Mouse (Mus musculus) intestine, embryonic 15.5 days (tissue): ENCODE measurements at regions not wholly inside any gene's neighbourhood (a gene's known extent, or its start where the extent isn't known, plus 50 kb on each side); places are given as distances from the start of the nearest gene placed in this dataset.

ENCODE experiments used
- ATAC-seq: fragments of 200-750 bp; cut with Nextera tagmentation; 2 replicates; pipeline ENCODE4 v1.8.0; 2017; ENCODE audit warnings: moderate TSS enrichment, moderate library complexity
- H3K27ac ChIP-seq: fragments of 300-500 bp; sonication (generic); 2 replicates; pipeline ENCODE4 v1.5.1; 2015; ENCODE audit warnings: mild to moderate bottlenecking, inconsistent platforms
- H3K27me3 ChIP-seq: fragments of 300-500 bp; sonication (generic); replicated peaks from 2 replicates; pipeline ENCODE4 v1.6.1; 2015; ENCODE audit warnings: inconsistent platforms
- H3K36me3 ChIP-seq: fragments of 300-500 bp; sonication (generic); 2 replicates; pipeline ENCODE4 v1.6.1; 2015; ENCODE audit warnings: inconsistent platforms
- H3K4me1 ChIP-seq: fragments of 300-500 bp; sonication (generic); replicated peaks from 2 replicates; pipeline ENCODE4 v1.6.1; 2015; ENCODE audit warnings: inconsistent platforms
- H3K4me2 ChIP-seq: fragments of 300-500 bp; sonication (generic); replicated peaks from 2 replicates; pipeline ENCODE4 v1.6.1; 2015; ENCODE audit warnings: mild to moderate bottlenecking, inconsistent platforms
- H3K4me3 ChIP-seq: fragments of 300-500 bp; sonication (generic); replicated peaks from 2 replicates; pipeline ENCODE4 v1.5.1; 2015; ENCODE audit warnings: inconsistent platforms
- H3K9ac ChIP-seq: fragments of 300-500 bp; sonication (generic); 2 replicates; pipeline ENCODE4 v1.6.1; 2015; ENCODE audit warnings: inconsistent platforms
- H3K9me3 ChIP-seq: fragments of 300-500 bp; sonication (generic); 2 replicates; pipeline ENCODE4 v1.6.1; 2016; ENCODE audit warnings: inconsistent platforms
- WGBS: fragments of 180-500 bp; shearing (Covaris S2); methylation state at CpG from one replicate; pipeline ENCODE4 v1.1.7; 2015; 5-methylcytosine and 5-hydroxymethylcytosine counted together

GRCm38 (mm10) chr6:24245591-24245990 is 77.7 kb upstream of the Slc13a1 start:
- Histone ChIP-seq H3K27me3 (no peaks in the 10 kb centered on the region), H3K9ac (no peak overlapping the region), H3K4me2 (no peak overlapping the region), H3K4me3 (no peak overlapping the region), H3K9me3 (no peaks in the 10 kb centered on the region), H3K4me1 (no peaks in the 10 kb centered on the region), H3K27ac (no peak overlapping the region), H3K36me3 (no peaks in the 10 kb centered on the region)
- no peak for ATAC-seq
- 89% methylated on average over 1 of the region's 1 CpGs for WGBS

GRCm38 (mm10) chr6:24238541-24238940 is 70.6 kb upstream of the Slc13a1 start:
- Histone ChIP-seq H3K4me3 (no peak overlapping the region), H3K27me3 (no peaks in the 10 kb centered on the region), H3K9me3 (no peaks in the 10 kb centered on the region), H3K9ac (no peak overlapping the region), H3K27ac (no peak overlapping the region), H3K4me1 (no peaks in the 10 kb centered on the region), H3K4me2 (no peak overlapping the region), H3K36me3 (no peaks in the 10 kb centered on the region)
- 61% methylated on average over 1 of the region's 1 CpGs for WGBS
- ATAC-seq, result no peak

- WGBS, result 69% methylated on average over 2 of the region's 2 CpGs
- no peak overlapping the region for H3K27ac ChIP-seq
These were observed 70.2 kb upstream of the Slc13a1 start for GRCm38 (mm10) chr6:24238054-24238453.

GRCm38 (mm10) chr6:24233626-24234025 is 65.7 kb upstream of the Slc13a1 start:
- no peak for ATAC-seq
- no peak overlapping the region for H3K4me2 ChIP-seq
- no peak overlapping the region for H3K9ac ChIP-seq
- no peaks in the 10 kb centered on the region for H3K9me3 ChIP-seq
- H3K36me3 ChIP-seq, result no peaks in the 10 kb centered on the region
- no peaks in the 10 kb centered on the region for H3K27me3 ChIP-seq
- no peak overlapping the region for H3K27ac ChIP-seq
- WGBS, result 76% methylated on average over 2 of the region's 2 CpGs
- H3K4me3 ChIP-seq, result no peak overlapping the region
- no peaks in the 10 kb centered on the region for H3K4me1 ChIP-seq

More at GRCm38 (mm10) chr6:24238054-24238453, 70.2 kb upstream of the Slc13a1 start:
- Histone ChIP-seq H3K9ac (no peak overlapping the region), H3K4me3 (no peak overlapping the region), H3K4me2 (no peak overlapping the region), H3K27me3 (no peaks in the 10 kb centered on the region), H3K4me1 (no peaks in the 10 kb centered on the region), H3K9me3 (no peaks in the 10 kb centered on the region), H3K36me3 (no peaks in the 10 kb centered on the region)
- no peak for ATAC-seq

GRCm38 (mm10) chr6:24220589-24220988 is 52.7 kb upstream of the Slc13a1 start:
- ATAC-seq, result no peak
- Histone ChIP-seq H3K9ac (no peak overlapping the region), H3K36me3 (no peaks in the 10 kb centered on the region), H3K27me3 (no peaks in the 10 kb centered on the region), H3K4me3 (no peak overlapping the region), H3K4me1 (no peaks in the 10 kb centered on the region), H3K4me2 (no peak overlapping the region), H3K27ac (no peak overlapping the region), H3K9me3 (no peaks in the 10 kb centered on the region)
- 74% methylated on average over 1 of the region's 1 CpGs for WGBS

- H3K9me3 ChIP-seq, result no peaks in the 10 kb centered on the region
- no peaks in the 10 kb centered on the region for H3K36me3 ChIP-seq
- no peak overlapping the region for H3K27ac ChIP-seq
- H3K4me1 ChIP-seq, result no peaks in the 10 kb centered on the region
- no peaks in the 10 kb centered on the region for H3K27me3 ChIP-seq
- H3K9ac ChIP-seq, result no peak overlapping the region
- WGBS, result 69% methylated on average over 3 of the region's 3 CpGs
- H3K4me3 ChIP-seq, result no peak overlapping the region
- H3K4me2 ChIP-seq, result no peak overlapping the region
- no peak for ATAC-seq
These were observed 52.1 kb upstream of the Slc13a1 start for GRCm38 (mm10) chr6:24219882-24220522.
